Mouse (Mus musculus) brain, embryonic 14.5 days (tissue): ENCODE measurements around the gene Cep290.

Source experiments
- CTCF ChIP-seq: fragments of 200-500 bp; IDR thresholded peaks from 2 replicates; pipeline ENCODE4 v1.5.1; 2012; ENCODE audit warnings: inconsistent platforms, mild to moderate bottlenecking, moderate library complexity, borderline replicate concordance; ENCODE audit not compliant: insufficient read depth, insufficient read length; ENCODE audit errors: extremely low read depth
- POLR2A ChIP-seq: fragments of 200-500 bp; IDR thresholded peaks from 2 replicates; pipeline ENCODE4 v1.6.1; 2012; ENCODE audit warnings: mild to moderate bottlenecking, inconsistent platforms, borderline replicate concordance; ENCODE audit not compliant: poor library complexity, insufficient read depth, insufficient read length, severe bottlenecking; ENCODE audit errors: extremely low read depth

DNA sequence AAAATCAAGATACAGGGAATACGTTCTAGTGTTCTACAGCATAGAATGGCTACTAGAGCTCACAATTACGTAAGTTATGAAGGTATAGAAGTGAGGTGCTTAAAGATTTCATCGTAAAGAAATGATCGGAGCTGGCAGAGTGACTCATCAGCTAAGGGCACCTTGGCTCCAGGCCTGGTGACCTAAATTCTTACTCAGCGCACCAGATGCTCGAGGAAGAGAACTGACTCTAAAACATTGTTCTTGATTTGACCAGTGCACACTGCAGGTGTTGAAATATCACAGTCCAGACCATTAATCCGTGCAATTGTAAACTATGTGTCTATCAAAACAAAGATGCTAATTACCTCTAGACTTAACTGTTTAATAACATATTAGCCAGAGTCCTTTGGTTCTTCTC, 132.1 kb downstream of the Cep290 start:
- no peak for TF ChIP-seq CTCF
- TF ChIP-seq POLR2A, result no peak
